Mouse (Mus musculus) neural tube, embryonic 14.5 days (tissue): ENCODE results near the gene Apol10b. TPM values are rescaled to one million over a fixed set of nuclear protein-coding genes. Genes with fewer than 3 reads are reported as not detected.

ENCODE experiments used
- polyA plus RNA-seq: library from polyadenylated mRNA; unstranded; fragments of >200 nt; fragmentation: Nextera tagmentation; extraction: Ambion mirVana; gene quantifications from 2 replicates; pipeline ENCODE4 v1.2.1, GENCODE M21; 2014

The Apol10b gene
- polyA plus RNA-seq, 1 experiment from 2014 or later: not detected

Other genes with a start within 250 kb of the Apol10b start
- gene Apol7a, start 197.0 kb downstream of the Apol10b start, polyA plus RNA-seq: not detected in 2 replicates
- 0.24 and 0.35 TPM in 2 replicates for gene Apol9a, start 185.0 kb downstream of the Apol10b start, polyA plus RNA-seq
- gene Apol7b, start 148.6 kb downstream of the Apol10b start, polyA plus RNA-seq: not detected in 2 replicates
- not detected in 2 replicates for gene Apol10a, start 119.1 kb downstream of the Apol10b start, polyA plus RNA-seq
- gene Apol11a, start 87.9 kb downstream of the Apol10b start, polyA plus RNA-seq: not detected in 2 replicates
- not detected in 2 replicates for gene Apol7c, start 62.8 kb downstream of the Apol10b start, polyA plus RNA-seq
- gene 1700025B11Rik, start 34.2 kb downstream of the Apol10b start, polyA plus RNA-seq: not detected in 2 replicates
- gene Gm36245, start 3.1 kb upstream of the Apol10b start, polyA plus RNA-seq: not detected in 2 replicates
- not detected in 2 replicates for gene Apol11b, start 47.2 kb upstream of the Apol10b start, polyA plus RNA-seq
- not detected in 2 replicates for gene Apol7e, start 102.7 kb upstream of the Apol10b start, polyA plus RNA-seq
- gene Apol9b, start 132.9 kb upstream of the Apol10b start, polyA plus RNA-seq: 0.16 TPM in 1 of 2 replicates, not detected in the other
- 0.07 TPM in 1 of 2 replicates, not detected in the other for gene Apol8, start 160.9 kb upstream of the Apol10b start, polyA plus RNA-seq
- gene Myh9, start 246.1 kb upstream of the Apol10b start, polyA plus RNA-seq: 9.5 and 13.8 TPM in 2 replicates